Mouse (Mus musculus): ENCODE data around the gene Pkig. TPM values are rescaled to one million over a fixed set of nuclear protein-coding genes. Genes with fewer than 3 reads are reported as not detected.

Pkig gene
- total and polyA plus RNA-seq, 2 experiments from 2014 or later = 90.5 to 161 TPM

GRCm38 (mm10) chr2:163712874-163713273 is 54.7 kb downstream of the Pkig start:
- 73% methylated on average over 6 of the region's 6 CpGs for WGBS
- Histone ChIP-seq H3K27ac (ENCODE audit: low read depth, low read length) (no peak overlapping the region), H3K4me2 (ENCODE audit: low read depth, low read length, poor library complexity, severe bottlenecking) (no peak overlapping the region), H3K9me3 (ENCODE audit: low read length) (no peaks in the 10 kb centered on the region), H3K9ac (replicated peaks; ENCODE audit: low read length, poor library complexity, severe bottlenecking) (no peak overlapping the region), H3K36me3 (ENCODE audit: insufficient read depth, low read length) (no peaks in the 10 kb centered on the region), H3K4me1 (ENCODE audit: insufficient read depth, low read length) (no peaks in the 10 kb centered on the region), H3K4me3 (ENCODE audit: low read depth, low read length) (no peak overlapping the region), H3K27me3 (ENCODE audit: insufficient read depth, low read length) (no peaks in the 10 kb centered on the region)
- ATAC-seq (ENCODE audit: low FRiP score) (no peak), DNase-seq (ENCODE audit: low spot score) (no peak)
- no peak for TF ChIP-seq CTCF (IDR thresholded peaks at IDR 0.05)

- ATAC-seq (ENCODE audit: low FRiP score) = no peak
- no peaks in the 10 kb centered on the region for H3K4me1 ChIP-seq (ENCODE audit: insufficient read depth, low read length)
- TF ChIP-seq CTCF (IDR thresholded peaks at IDR 0.05) = no peak
- H3K27ac ChIP-seq (ENCODE audit: low read depth, low read length) = no peak overlapping the region
- H3K4me3 ChIP-seq (ENCODE audit: low read depth, low read length) = no peak overlapping the region
- H3K4me2 ChIP-seq (ENCODE audit: low read depth, low read length, poor library complexity, severe bottlenecking) = no peak overlapping the region
- H3K9me3 ChIP-seq (ENCODE audit: low read length) = no peaks in the 10 kb centered on the region
- H3K9ac ChIP-seq (replicated peaks; ENCODE audit: low read length, poor library complexity, severe bottlenecking) = no peak overlapping the region
- no peak for DNase-seq (ENCODE audit: low spot score)
- no peaks in the 10 kb centered on the region for H3K36me3 ChIP-seq (ENCODE audit: insufficient read depth, low read length)
- no peaks in the 10 kb centered on the region for H3K27me3 ChIP-seq (ENCODE audit: insufficient read depth, low read length)
- 79% methylated on average over 3 of the region's 3 CpGs for WGBS
Observed at GRCm38 (mm10) chr2:163713340-163713739, 55.2 kb downstream of the Pkig start.

- Histone ChIP-seq H3K27ac (ENCODE audit: low read depth, low read length) (no peak overlapping the region), H3K9ac (replicated peaks; ENCODE audit: low read length, poor library complexity, severe bottlenecking) (no peak overlapping the region), H3K36me3 (ENCODE audit: insufficient read depth, low read length) (no peaks in the 10 kb centered on the region), H3K4me3 (ENCODE audit: low read depth, low read length) (no peak overlapping the region), H3K4me2 (ENCODE audit: low read depth, low read length, poor library complexity, severe bottlenecking) (no peak overlapping the region), H3K9me3 (ENCODE audit: low read length) (no peaks in the 10 kb centered on the region), H3K4me1 (ENCODE audit: insufficient read depth, low read length) (no peaks in the 10 kb centered on the region), H3K27me3 (ENCODE audit: insufficient read depth, low read length) (no peaks in the 10 kb centered on the region)
- 49% methylated on average over 8 of the region's 8 CpGs for WGBS
- DNase-seq (ENCODE audit: low spot score) (no peak), ATAC-seq (ENCODE audit: low FRiP score) (no peak)
- TF ChIP-seq CTCF (IDR thresholded peaks at IDR 0.05) = no peak
Observed at GRCm38 (mm10) chr2:163716448-163716847, 58.3 kb downstream of the Pkig start.

- no peaks in the 10 kb centered on the region for H3K27me3 ChIP-seq (ENCODE audit: insufficient read depth, low read length)
- H3K36me3 ChIP-seq (ENCODE audit: insufficient read depth, low read length) = peaks cover 2% of the 10 kb centered on the region; the same call in 1 of the 2 replicates
- ATAC-seq (ENCODE audit: low FRiP score) (no peak), DNase-seq (ENCODE audit: low spot score) (no peak)
- no peak overlapping the region for H3K4me3 ChIP-seq (ENCODE audit: low read depth, low read length)
- no peak overlapping the region for H3K9ac ChIP-seq (replicated peaks; ENCODE audit: low read length, poor library complexity, severe bottlenecking)
- 16% methylated on average over 6 of the region's 6 CpGs for WGBS
- TF ChIP-seq CTCF (IDR thresholded peaks at IDR 0.05) = no peak
- no peak overlapping the region for H3K4me2 ChIP-seq (ENCODE audit: low read depth, low read length, poor library complexity, severe bottlenecking)
- no peaks in the 10 kb centered on the region for H3K9me3 ChIP-seq (ENCODE audit: low read length)
- no peaks in the 10 kb centered on the region for H3K4me1 ChIP-seq (ENCODE audit: insufficient read depth, low read length)
- H3K27ac ChIP-seq (ENCODE audit: low read depth, low read length) = no peak overlapping the region
Observed at GRCm38 (mm10) chr2:163716853-163717252, 58.7 kb downstream of the Pkig start.

GRCm38 (mm10) chr2:163718526-163718925 is 60.3 kb downstream of the Pkig start:
- Histone ChIP-seq H3K9me3 (ENCODE audit: low read length) (no peaks in the 10 kb centered on the region), H3K4me1 (ENCODE audit: insufficient read depth, low read length) (no peaks in the 10 kb centered on the region), H3K27me3 (ENCODE audit: insufficient read depth, low read length) (no peaks in the 10 kb centered on the region), H3K27ac (ENCODE audit: low read depth, low read length) (no peak overlapping the region), H3K9ac (replicated peaks; ENCODE audit: low read length, poor library complexity, severe bottlenecking) (no peak overlapping the region), H3K4me2 (ENCODE audit: low read depth, low read length, poor library complexity, severe bottlenecking) (no peak overlapping the region), H3K36me3 (ENCODE audit: insufficient read depth, low read length) (peaks cover 3% of the 10 kb centered on the region; the same call in 1 of the 2 replicates), H3K4me3 (ENCODE audit: low read depth, low read length) (no peak overlapping the region)
- no peak for TF ChIP-seq CTCF (IDR thresholded peaks at IDR 0.05)
- DNase-seq (ENCODE audit: low spot score) (peak; percentile 16), ATAC-seq (ENCODE audit: low FRiP score) (no peak)
- 35% methylated on average over 2 of the region's 2 CpGs for WGBS

GRCm38 (mm10) chr2:163718951-163719603 is 60.9 kb downstream of the Pkig start:
- peaks cover 3% of the 10 kb centered on the region; the same call in 1 of the 2 replicates for H3K36me3 ChIP-seq (ENCODE audit: insufficient read depth, low read length)
- ATAC-seq (ENCODE audit: low FRiP score) (peak; percentile 81), DNase-seq (ENCODE audit: low spot score) (peak; percentile 93)
- H3K4me3 ChIP-seq (ENCODE audit: low read depth, low read length) = no peak overlapping the region
- H3K4me2 ChIP-seq (ENCODE audit: low read depth, low read length, poor library complexity, severe bottlenecking) = no peak overlapping the region
- no peaks in the 10 kb centered on the region for H3K4me1 ChIP-seq (ENCODE audit: insufficient read depth, low read length)
- no peaks in the 10 kb centered on the region for H3K27me3 ChIP-seq (ENCODE audit: insufficient read depth, low read length)
- H3K9ac ChIP-seq (replicated peaks; ENCODE audit: low read length, poor library complexity, severe bottlenecking) = no peak overlapping the region
- 32% methylated on average over 9 of the region's 9 CpGs for WGBS
- H3K9me3 ChIP-seq (ENCODE audit: low read length) = no peaks in the 10 kb centered on the region
- peak; percentile 97 for TF ChIP-seq CTCF (IDR thresholded peaks at IDR 0.05)
- H3K27ac ChIP-seq (ENCODE audit: low read depth, low read length) = no peak overlapping the region
